Mouse (Mus musculus): ENCODE measurements around the gene Gm14408. TPM values are rescaled to one million over a fixed set of nuclear protein-coding genes. Genes with fewer than 3 reads are reported as not detected.
"Not testable (repeated sequence)": the region's sequence is repeated elsewhere in the genome, so short reads cannot be mapped to it uniquely, and the experiment has no call there.

Gm14408 gene
- not detected for total RNA-seq (2021)

- not testable (repeated sequence) for DNase-seq (ENCODE audit: extremely low spot score in 1 of 2, low spot score in 1 of 2)
Measured at GRCm38 (mm10) chr2:176830840-176831239, at the start of gene Gm14408. Gene Gm14408, plus strand, starts transcription at chr2:176831140.

DNA sequence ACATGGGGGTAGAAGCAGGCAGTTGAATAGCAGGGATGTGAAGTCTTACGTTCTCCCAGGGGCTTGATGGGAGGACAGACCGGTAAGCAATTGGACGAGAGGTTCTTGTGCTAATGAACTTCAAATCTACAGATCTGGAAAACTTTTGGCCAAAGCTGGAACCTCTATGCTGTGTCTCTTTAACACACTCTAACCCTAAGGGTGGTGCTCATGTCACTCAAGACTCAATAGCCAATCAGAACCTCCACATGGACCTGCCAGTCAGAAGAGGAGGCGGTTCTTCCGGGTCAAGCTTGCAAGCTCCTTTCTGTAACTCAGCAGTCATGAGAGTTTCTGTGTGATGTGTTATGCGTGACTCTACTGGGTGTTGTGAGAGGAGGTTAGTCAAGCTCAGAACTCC, 32.6 kb upstream of the Gm14408 start, which contains the start of gene Gm14295:
Gene Gm14295, plus strand, starts transcription at position 301 of the 400 bp plus-strand sequence.
- DNase-seq (ENCODE audit: extremely low spot score in 1 of 2, low spot score in 1 of 2) = not testable (repeated sequence)

GRCm38 (mm10) chr2:176798785-176799184, 32.2 kb upstream of the Gm14408 start:
- not testable (repeated sequence) for DNase-seq (ENCODE audit: extremely low spot score in 1 of 2, low spot score in 1 of 2)

Other genes with a start within 250 kb of the Gm14408 start
- gene Gm14308, start 194.8 kb upstream of the Gm14408 start, total RNA-seq (2021) = 10 to 100 TPM; 13.2 to 18.0 TPM
- 10 to 100 TPM; 11.9 to 12.6 TPM for gene Zfp973, start 160.6 kb upstream of the Gm14408 start, total RNA-seq (2021)
- gene Gm14305, start 122.8 kb upstream of the Gm14408 start, total RNA-seq (2021) = 10 to 100 TPM; 33.8 to 37.0 TPM
- 10 to 100 TPM; 18.8 to 24.2 TPM for gene Gm14295, start 32.5 kb upstream of the Gm14408 start, total RNA-seq (2021)
- gene Gm14296, start 96.7 kb downstream of the Gm14408 start, total RNA-seq (2021) = 10 to 100 TPM; 19.0 to 20.6 TPM
- gene Gm14419, start 169.8 kb downstream of the Gm14408 start, total RNA-seq (2021) = 10 to 100 TPM; 68.4 to 69.2 TPM
- 1 to 10 TPM in 1 of 2 experiments, under 1 TPM in 1; 0.89 to 1.6 TPM for gene Gm14401, start 243.2 kb downstream of the Gm14408 start, total RNA-seq (2021)

All from layer of hippocampus, postnatal 25 days (tissue).